Mouse (Mus musculus): ENCODE results near the gene Defb25.
"Not testable (repeated sequence)": the region's sequence is repeated elsewhere in the genome, so short reads cannot be mapped to it uniquely, and the experiment has no call there.

The Defb25 gene

DNA sequence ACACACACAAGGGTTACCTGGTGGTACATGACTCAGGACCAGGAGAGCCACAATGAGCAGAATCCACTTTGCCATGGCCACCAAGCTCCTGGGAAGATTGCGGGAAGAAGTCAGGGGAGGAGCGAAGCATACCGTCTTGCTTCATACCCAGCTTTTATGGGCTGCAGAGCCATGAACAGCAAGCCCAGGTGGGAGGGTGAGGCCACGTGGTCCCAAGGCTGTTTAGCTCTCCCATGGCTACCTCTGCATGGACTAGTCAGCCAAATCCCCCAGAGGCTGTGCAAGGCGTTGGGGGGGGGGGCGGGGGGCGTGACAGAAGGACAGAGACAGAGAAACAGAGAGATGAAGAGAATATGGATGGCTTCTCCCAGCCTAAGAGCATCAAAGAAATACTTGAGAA, at the start of gene Defb25:
Gene Defb25, minus strand, starts transcription at position 101 of the 400 bp plus-strand sequence.
- in situ Hi-C loops (cut with MboI, MseI) = no loop called here

GRCm38 (mm10) chr2:152672166-152672565, 49.3 kb upstream of the Defb25 start:
- in situ Hi-C loops (cut with MboI, MseI) = no loop called here

- in situ Hi-C loops (cut with MboI, MseI) = no loop called here
Measured at GRCm38 (mm10) chr2:152671642-152671999, 48.8 kb upstream of the Defb25 start.

- in situ Hi-C loops (cut with MboI, MseI) = no loop called here
Measured at GRCm38 (mm10) chr2:152670983-152671641, 48.3 kb upstream of the Defb25 start.

DNA sequence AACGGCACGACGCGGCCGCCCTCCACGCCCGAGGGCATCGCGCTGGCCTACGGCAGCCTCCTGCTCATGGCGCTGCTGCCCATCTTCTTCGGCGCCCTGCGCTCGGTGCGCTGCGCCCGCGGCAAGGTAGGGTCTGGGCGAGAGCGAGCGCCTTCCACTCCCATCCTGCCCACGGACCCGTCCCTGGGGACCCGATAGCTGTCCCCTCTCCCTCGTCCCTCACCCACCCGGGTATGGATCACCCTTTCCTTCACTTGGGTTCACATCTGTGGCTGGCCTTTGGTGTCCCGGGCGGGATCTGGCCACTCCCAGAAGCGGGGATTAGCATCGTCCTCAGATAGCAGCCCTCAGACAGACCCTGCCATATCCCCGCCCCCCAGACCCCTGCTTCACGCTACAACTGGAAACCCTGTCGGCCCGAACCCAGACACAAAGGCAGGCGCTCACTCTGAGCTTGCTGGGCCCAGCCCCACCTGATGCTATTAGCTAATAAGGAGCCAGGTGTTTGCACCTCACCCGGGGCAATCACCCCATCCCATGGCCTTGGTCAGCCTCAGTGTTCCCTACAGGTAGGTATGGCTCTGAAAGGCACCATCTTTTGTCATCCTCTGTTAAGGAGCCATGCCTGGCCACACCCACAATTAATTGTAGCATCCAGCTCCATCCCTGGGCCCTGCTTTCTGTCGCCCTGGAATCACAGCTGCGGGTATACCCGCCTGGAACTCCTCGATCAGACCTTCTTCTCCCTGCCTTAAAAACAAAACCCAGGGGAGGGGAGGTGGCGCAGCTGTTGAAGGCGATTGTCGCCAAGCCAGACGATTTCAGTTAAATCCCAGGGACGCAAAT, 47.0 kb upstream of the Defb25 start:
- in situ Hi-C loops (cut with MboI, MseI) = no loop called here

DNA sequence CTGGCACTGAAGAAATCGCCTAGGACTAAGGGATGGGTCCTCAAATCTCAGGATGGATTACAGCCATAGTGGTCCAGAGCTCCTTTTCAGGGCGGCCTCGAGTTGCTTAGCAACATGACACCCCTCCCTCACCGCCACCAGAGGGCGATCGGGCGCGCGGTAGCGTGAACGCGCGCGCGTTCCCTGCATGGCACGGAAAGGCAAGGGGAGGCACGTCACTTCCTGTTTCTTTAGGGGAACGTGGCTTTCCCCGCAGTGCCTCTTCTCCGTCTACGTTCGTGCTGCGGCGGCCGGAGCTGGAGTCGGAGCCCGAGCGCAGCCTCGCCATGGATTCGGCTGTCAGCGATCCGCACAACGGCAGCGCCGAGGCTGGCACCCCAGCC, 46.4 kb upstream of the Defb25 start, which contains the start of gene H13:
Gene H13, plus strand, starts transcription at position 206 of the 383 bp plus-strand sequence.
- in situ Hi-C loops (cut with MboI, MseI) = no loop called here

DNA sequence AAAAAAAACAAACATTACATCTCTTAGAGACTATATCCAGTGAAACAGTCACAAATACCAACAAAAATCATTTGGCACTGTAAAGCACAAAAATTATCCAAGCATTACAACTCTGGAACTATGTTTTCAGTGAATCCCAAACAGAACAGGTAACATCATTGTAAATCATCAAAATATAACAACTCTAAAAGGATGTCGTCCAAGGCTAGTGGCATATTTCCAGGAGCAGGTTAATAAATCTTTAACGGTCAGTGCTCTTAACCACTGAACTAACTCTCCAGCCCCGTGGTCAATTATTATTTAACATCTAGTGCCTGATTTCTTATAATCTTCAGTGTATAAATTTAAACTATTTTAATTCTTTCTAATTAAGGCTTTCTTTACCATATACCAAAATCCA, 43.3 kb upstream of the Defb25 start:
- in situ Hi-C loops (cut with MboI, MseI) = not testable (repeated sequence)

GRCm38 (mm10) chr2:152661163-152661562, 38.3 kb upstream of the Defb25 start:
- in situ Hi-C loops (cut with MboI, MseI) = no loop called here

DNA sequence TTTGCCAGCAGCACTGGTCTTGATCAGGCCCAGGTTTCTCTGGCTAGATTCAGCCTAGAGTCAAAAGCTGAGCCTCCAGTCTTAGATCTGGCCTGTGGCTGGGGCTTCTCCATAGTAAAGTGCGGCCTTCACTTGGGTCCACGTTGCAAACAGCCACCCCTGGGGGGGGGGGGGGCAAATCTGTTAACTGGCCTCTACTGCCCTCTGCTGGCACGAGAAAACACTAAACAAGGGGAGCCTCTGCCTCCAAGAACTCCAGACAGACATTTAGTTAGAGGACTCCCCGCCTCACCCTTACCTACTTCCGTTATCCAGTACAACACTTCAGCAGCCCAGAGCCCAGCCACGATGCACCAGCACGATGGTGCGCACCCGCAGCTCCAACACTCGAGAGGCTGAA, 34.5 kb upstream of the Defb25 start:
- in situ Hi-C loops (cut with MboI, MseI) = loop anchor here (5.0 kb wide), 1 partner anchor 40 kb away; no protein-coding TSS in a partner anchor

DNA sequence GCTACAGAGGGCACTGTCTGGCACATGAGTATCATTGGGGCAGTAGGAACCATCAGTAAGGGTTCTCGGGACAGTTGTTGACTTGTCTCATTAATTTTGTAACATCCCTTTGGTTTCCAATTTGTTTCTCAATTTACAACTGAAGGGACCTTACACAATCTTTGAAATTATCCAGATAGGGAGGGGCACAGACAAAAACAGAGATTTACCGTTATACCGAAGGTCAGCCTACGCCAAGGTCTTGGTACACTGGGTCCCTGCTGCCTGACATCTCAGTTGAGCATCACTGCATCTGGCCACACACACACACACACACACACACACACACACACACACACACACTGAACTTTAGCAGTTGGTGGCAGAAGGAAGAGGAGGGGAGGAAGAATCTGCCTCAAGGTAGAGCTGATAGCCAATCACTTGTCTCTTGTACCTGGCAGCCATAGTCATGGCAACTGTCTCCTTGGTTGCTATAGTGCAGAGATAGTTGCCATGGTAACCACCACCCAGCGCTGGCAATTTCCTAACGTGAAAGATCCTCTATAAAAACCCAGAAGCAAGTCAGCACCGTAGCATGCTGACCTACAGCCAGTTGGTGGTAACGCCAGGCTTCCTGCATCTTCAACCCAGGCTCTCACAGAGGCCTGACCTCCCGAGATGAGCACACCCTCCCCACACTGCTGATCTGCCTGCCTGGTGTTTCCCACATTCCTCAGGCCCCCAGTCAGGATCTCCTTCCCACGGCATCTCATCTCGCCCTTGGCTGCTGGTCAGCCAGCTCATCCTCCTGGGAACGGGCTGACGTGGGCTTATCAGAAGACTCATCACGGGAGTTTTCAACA, 31.2 kb upstream of the Defb25 start:
- in situ Hi-C loops (cut with MboI, MseI) = no loop called here

DNA sequence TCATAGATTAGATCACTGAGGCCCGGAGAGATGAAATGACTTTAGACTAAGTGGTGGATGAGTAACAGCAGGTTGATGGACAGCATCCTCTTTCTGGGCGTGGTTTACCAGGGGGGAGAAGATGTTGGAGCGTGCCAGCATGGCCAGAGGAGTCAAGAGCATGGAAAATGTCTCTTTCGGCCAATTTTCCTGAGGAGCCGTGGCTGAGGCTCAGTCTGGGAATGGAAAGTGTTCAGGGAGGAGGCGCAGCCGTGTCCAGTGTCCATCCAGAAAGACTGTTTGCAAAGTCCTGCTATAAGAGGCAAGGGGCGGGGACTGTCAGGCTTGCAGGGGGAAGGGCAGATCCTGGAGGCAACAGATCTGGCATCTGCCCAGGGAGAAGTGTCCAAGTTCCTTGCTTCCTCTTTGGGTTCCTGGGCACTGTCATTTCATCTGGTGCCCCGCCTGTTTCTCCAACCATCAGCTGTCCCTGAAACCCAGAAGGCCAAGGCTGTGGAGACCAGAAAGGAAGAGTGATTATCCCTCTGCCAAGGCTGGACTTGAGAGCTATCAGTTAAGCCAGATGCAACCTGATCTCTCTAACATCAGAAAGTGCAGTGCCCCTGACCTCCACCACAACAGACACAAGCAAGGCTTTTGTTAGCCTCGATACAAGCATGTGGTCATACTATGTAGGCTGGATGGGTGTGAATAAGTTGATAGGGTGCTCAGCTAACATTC, 30.2 kb upstream of the Defb25 start:
- in situ Hi-C loops (cut with MboI, MseI) = no loop called here

GRCm38 (mm10) chr2:152639406-152640113, 16.7 kb upstream of the Defb25 start:
- in situ Hi-C loops (cut with MboI, MseI) = no loop called here

GRCm38 (mm10) chr2:152638865-152639264, 16.0 kb upstream of the Defb25 start:
- in situ Hi-C loops (cut with MboI, MseI) = no loop called here

GRCm38 (mm10) chr2:152637381-152637780, 14.5 kb upstream of the Defb25 start:
- in situ Hi-C loops (cut with MboI, MseI) = no loop called here

DNA sequence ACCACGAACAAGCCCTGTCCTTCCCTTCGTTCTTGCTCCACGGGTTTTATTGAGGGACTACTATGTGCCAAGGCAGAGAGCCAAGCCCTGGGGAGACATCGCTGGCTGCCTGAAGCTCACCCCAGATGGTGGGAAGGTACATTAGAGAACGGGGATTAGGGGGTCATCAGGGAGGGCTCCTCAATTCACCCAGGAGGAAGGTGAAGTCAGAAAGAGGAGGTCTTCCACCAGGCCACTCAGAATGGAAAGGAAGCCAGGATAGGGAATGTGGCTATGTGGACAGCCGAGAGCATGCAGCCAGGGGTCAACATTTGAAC, 14.1 kb upstream of the Defb25 start:
- in situ Hi-C loops (cut with MboI, MseI) = no loop called here

DNA sequence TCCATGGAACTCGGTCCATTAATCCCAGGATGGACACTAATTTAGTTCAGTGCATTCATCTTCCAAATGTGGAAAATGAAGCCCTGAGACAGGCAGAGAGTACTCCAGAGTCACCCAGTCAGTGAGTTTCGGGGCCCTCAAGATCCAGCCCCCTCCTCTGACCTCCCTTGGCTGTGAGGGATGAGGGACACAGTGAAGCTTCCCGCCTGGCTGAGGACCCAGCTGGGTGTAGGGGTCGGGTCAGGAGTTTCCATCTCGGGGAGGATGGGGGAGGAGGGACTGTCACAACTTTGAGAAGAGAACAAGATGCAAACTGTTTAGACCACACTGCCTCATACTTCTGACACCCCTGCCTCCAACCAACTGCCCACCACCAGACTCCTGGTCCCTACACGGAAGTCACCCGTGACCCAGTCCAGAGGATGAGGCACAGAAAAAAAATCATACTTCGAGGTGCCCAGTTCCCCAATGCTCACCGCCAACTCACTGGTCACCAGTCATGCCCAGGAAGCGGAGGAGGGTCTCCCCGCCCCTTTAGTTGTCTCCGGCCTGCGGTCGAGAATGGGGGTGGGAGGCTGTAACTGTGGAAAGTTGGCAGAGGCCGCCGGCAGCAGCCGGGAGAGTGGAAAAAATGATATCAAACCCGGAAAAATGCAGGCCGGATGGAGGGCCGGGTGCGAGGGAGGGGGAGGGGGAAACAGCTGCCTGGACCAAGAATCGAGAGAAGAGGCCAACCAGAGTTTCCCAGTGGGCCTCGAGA, 13.6 kb upstream of the Defb25 start:
- in situ Hi-C loops (cut with MboI, MseI) = no loop called here

DNA sequence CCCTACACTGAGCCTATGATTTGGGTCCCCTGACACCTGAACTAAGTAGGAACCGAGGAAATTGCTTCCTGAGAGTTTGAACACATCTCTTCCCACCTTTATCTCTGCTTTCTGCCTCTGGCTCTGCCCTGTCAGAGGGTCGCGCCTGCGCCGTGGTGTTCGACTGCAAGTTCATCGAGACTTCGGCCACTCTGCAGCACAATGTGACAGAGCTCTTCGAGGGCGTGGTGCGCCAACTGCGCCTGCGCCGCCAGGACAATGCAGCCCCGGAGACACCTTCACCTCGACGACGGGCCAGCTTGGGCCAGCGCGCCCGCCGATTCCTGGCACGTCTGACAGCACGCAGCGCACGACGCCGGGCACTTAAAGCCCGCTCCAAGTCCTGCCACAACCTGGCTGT, 11.5 kb upstream of the Defb25 start:
- in situ Hi-C loops (cut with MboI, MseI) = no loop called here

GRCm38 (mm10) chr2:152633334-152633733, 10.5 kb upstream of the Defb25 start:
- in situ Hi-C loops (cut with MboI, MseI) = no loop called here

DNA sequence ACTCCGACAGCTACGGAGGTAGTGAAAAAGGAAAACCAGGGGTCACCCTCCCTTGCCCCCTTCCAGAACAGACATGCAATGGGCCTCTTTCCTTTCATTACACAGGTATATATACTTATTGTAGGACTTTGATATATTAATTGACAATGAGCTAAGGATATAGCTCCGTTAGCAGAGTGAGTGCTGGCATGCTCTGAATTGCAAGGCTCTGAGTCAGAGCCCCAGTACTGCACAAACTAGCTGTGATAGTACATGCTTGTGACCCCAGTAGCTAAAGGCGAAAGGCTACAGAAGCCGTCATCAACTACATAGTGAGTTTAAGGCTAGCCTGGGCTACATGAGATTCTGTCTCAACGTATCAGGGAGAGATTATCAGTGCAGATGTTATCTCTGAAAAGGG, 7.1 kb upstream of the Defb25 start:
- in situ Hi-C loops (cut with MboI, MseI) = no loop called here

DNA sequence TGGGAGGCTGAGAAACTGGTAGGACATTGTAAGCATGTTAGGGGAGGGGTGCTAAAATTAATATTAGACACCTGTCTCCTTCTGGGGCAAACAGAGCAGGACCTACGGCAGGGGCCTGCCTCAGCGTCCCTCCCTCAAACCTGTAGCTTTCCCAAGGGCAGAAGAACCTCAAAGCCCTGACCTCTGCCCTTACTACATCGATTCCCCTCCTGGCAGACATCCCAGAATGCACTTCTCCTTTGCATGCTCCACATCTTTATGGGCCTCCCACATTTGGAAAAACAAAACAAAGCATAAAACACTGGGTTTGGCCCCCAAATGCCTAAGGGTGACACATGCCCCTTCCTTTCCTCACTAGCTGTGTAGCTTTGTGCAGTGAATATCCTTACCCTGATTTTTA, 6.4 kb upstream of the Defb25 start:
- in situ Hi-C loops (cut with MboI, MseI) = no loop called here

Measured in regulatory T cell (primary cell).